Mouse (Mus musculus) right cerebral cortex, adult 2 months (tissue): Measurements from ENCODE around the gene Mycbp2.

Experiments used
- DNase-seq, 2 experiments: peaks; one replicate each; pipeline ENCODE4 v3.0.0; 2021 to 2022; ENCODE audit warnings: low spot score in 2 of 2

The Mycbp2 gene

GRCm38 (mm10) chr14:103346729-103347505 is at the start of gene Mycbp2:
Gene Mycbp2 (minus strand): TSS chr14:103346814.
- DNase-seq = peak; percentile 98

- no peak for DNase-seq
Observed at GRCm38 (mm10) chr14:103392391-103392790, 45.8 kb upstream of the Mycbp2 start.

- DNase-seq = no peak
Observed at GRCm38 (mm10) chr14:103387431-103387830, 40.8 kb upstream of the Mycbp2 start.

- DNase-seq = peak in 1 of 2 experiments; percentile 3
Observed at GRCm38 (mm10) chr14:103386871-103387270, 40.3 kb upstream of the Mycbp2 start.

- no peak for DNase-seq
Observed at GRCm38 (mm10) chr14:103385084-103385610, 38.5 kb upstream of the Mycbp2 start.

GRCm38 (mm10) chr14:103378703-103379102 is 32.1 kb upstream of the Mycbp2 start:
- DNase-seq = no peak

- no peak for DNase-seq
Observed at GRCm38 (mm10) chr14:103376765-103377164, 30.2 kb upstream of the Mycbp2 start.

- DNase-seq = no peak
Observed at GRCm38 (mm10) chr14:103375523-103375922, 28.9 kb upstream of the Mycbp2 start.

- no peak for DNase-seq
Observed at GRCm38 (mm10) chr14:103363199-103363598, 16.6 kb upstream of the Mycbp2 start.

- DNase-seq = no peak
Observed at GRCm38 (mm10) chr14:103356066-103356465, 9.5 kb upstream of the Mycbp2 start.

GRCm38 (mm10) chr14:103354396-103355352 is 8.1 kb upstream of the Mycbp2 start:
- no peak for DNase-seq

GRCm38 (mm10) chr14:103345858-103346728 is 521 bp downstream of the Mycbp2 start:
- DNase-seq = peak; percentile 41 to 62

GRCm38 (mm10) chr14:103345486-103345857 is 1.1 kb downstream of the Mycbp2 start:
- no peak for DNase-seq

- no peak for DNase-seq
Observed at GRCm38 (mm10) chr14:103345011-103345410, 1.6 kb downstream of the Mycbp2 start.

GRCm38 (mm10) chr14:103343791-103344190 is 2.8 kb downstream of the Mycbp2 start:
- DNase-seq = no peak

- no peak for DNase-seq
Observed at GRCm38 (mm10) chr14:103341385-103342294, 5.0 kb downstream of the Mycbp2 start.

GRCm38 (mm10) chr14:103312926-103313325 is 33.7 kb downstream of the Mycbp2 start:
- no peak for DNase-seq

GRCm38 (mm10) chr14:103296227-103296626 is 50.4 kb downstream of the Mycbp2 start:
- no peak for DNase-seq

- no peak for DNase-seq
Observed at GRCm38 (mm10) chr14:103286650-103287049, 60.0 kb downstream of the Mycbp2 start.

GRCm38 (mm10) chr14:103276667-103277066 is 69.9 kb downstream of the Mycbp2 start:
- no peak for DNase-seq
